Mouse (Mus musculus) embryo, embryonic 11 days (tissue): ENCODE data around the gene Trim25.
A peak's percentile ranks its signal among the peaks of the same experiment; 100 is the strongest.
"Not testable (repeated sequence)": the region's sequence is repeated elsewhere in the genome, so short reads cannot be mapped to it uniquely, and the experiment has no call there.

Experiments
- DNase-seq: peaks from one replicate; pipeline ENCODE4 v3.0.0-alpha.2; 2015

The Trim25 gene

GRCm38 (mm10) chr11:89026117-89026516 is 26.9 kb downstream of the Trim25 start:
- no peak for DNase-seq

GRCm38 (mm10) chr11:89027955-89028361 is 28.8 kb downstream of the Trim25 start:
- no peak for DNase-seq

GRCm38 (mm10) chr11:89028871-89029405 is 29.8 kb downstream of the Trim25 start:
- no peak for DNase-seq

DNA sequence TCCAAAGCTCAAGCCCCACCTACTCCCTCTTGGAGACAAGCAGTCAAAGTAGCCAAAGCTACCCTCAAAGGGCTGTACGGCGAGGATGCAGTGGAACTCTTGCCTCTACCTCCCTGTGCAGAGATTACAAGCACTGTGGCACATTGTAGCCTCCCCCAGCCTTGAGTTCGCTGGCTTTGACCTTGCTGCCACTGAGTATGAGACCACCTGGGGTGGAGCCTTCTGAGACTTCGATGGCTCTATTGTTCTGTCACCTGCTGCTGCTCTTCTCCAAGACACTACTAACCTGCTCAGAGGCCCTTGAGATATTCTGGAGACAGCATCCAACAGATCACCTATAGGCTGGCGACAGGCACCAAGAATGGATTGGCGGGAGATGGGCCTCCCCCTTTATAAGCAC is 31.4 kb downstream of the Trim25 start:
- no peak for DNase-seq

- no peak for DNase-seq
These were observed 32.0 kb downstream of the Trim25 start for GRCm38 (mm10) chr11:89031189-89031588.

DNA sequence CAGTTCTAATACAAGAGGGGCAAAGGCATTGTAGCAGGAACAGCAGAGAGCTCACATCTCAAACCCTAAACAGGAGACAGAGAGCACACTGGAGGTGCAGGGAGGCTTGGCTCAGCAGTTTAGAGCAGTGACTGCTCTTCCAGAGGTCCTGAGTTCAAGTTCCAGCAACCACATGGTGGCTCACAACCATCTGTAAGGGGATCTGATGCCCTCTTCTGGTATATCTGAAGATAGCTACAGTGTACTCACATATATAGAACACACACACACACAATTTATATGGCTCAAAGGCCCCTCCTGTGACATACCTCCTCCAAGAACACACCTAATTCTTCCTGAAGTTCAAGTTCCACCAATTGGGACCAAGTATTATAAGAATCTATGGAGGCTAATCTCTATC is 35.4 kb downstream of the Trim25 start:
- DNase-seq, result no peak

GRCm38 (mm10) chr11:89035552-89035951 is 36.4 kb downstream of the Trim25 start:
- no peak for DNase-seq

- no peak for DNase-seq
These were observed 39.3 kb downstream of the Trim25 start for GRCm38 (mm10) chr11:89038496-89038895.

GRCm38 (mm10) chr11:89039325-89039724 is 40.1 kb downstream of the Trim25 start:
- peak; percentile 69 for DNase-seq

DNA sequence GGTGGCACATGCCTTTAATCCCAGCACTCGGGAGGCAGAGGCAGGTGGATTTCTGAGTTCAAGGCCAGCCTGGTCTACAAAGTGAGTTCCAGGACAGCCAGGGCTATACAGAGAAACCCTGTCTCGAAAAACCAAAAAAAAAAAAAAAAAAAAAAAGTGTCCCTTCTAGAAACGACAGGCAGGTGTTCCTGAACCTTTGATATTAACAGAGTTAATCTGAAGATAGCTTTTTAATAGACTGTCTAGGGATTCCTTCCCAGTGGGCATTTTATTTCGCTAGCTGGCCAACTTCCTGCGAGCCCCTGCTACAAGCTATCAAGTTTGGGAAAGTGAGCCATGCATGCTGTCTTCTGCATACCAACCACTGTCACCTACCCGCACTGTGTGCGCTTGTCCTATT is 41.9 kb downstream of the Trim25 start:
- DNase-seq, result not testable (repeated sequence)

GRCm38 (mm10) chr11:89043046-89043445 is 43.9 kb downstream of the Trim25 start:
- no peak for DNase-seq

DNA sequence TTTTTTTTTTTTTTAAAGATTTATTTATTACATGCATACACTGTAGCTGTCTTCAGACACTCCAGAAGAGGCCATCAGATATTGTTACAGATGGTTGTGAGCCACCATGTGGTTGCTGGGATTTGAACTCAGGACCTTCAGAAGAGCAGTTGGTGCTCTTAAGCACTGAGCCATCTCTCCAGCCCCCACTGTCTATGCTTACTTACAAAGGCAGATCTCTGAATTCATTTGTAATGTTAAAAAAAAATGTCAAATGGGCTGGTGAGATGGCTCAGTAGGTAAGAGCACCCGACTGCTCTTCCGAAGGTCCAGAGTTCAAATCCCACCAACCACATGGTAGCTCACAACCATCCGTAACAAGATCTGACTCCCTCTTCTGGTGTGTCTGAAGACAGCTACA is 46.3 kb downstream of the Trim25 start:
- not testable (repeated sequence) for DNase-seq

- no peak for DNase-seq
These were observed 46.8 kb downstream of the Trim25 start for GRCm38 (mm10) chr11:89046021-89046420.

- DNase-seq, result no peak
These were observed 52.6 kb downstream of the Trim25 start for GRCm38 (mm10) chr11:89051767-89052166.

- no peak for DNase-seq
These were observed 56.9 kb downstream of the Trim25 start for GRCm38 (mm10) chr11:89055931-89056690.

DNA sequence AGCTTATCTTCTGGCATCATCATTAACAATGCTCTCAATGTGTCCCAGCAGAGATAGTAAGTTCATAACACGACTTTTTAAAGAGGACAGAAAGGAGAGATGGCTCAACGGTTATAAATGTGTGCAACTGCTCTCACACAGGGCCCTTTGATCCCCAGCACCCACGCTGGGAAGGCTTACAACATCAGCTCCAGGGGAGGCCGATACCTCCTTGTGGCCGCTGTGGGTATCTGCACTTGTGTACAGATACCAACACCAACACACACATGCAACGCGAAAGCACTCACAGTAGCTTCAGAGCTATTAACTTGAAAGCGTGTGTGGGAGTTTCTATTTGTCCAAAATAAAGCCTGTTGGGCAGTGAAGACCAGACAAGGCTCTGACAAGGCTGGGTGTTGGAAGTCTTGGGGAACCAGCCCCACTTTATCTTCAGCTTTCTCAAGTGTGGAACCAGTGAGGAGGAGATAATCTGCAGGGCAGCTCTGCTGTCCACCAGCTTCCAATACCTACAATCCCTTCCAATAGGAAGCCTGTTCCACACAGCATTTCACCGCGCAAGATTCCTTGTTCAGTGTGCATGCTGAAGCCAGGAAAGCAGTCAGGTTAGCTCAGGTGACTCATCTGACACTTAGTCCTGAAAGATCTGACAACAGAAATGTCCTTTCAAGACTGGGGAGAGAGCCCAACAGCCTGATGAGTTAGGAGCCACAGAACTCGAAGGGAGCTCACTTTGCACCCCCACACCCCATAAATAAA is 59.5 kb downstream of the Trim25 start:
- peak; percentile 31 for DNase-seq

- peak; percentile 57 for DNase-seq
These were observed 60.8 kb downstream of the Trim25 start for GRCm38 (mm10) chr11:89059919-89060422.

GRCm38 (mm10) chr11:89060423-89061089 is 61.4 kb downstream of the Trim25 start:
- DNase-seq, result peak; percentile 95

- no peak for DNase-seq
These were observed 62.2 kb downstream of the Trim25 start for GRCm38 (mm10) chr11:89061362-89061761.

- DNase-seq, result no peak
These were observed 65.1 kb downstream of the Trim25 start for GRCm38 (mm10) chr11:89064312-89064711.

- no peak for DNase-seq
These were observed 66.1 kb downstream of the Trim25 start for GRCm38 (mm10) chr11:89065297-89065696.

GRCm38 (mm10) chr11:89066126-89066525 is 67.0 kb downstream of the Trim25 start:
- DNase-seq, result no peak

DNA sequence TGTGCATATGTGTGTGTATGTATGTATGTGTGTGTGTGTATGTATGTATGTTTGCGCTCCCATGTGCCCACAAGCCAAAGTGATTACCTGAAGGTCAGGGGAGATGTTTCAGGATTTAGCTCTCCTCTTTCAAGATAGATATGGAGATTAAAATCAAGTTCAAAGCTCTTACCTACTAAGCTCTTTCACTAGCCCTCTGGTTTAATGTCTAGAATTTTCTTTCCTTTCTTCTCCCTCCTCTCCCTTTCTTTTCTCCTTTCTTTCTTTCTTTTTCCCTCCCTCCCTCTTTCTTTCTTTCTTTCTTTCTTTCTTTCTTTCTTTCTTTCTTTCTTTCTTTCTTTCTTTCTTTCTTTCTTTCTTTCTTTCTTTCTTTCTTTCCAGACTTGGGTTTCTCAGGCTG is 67.6 kb downstream of the Trim25 start, which contains the start of gene Dgke:
TSS of gene Dgke (minus strand) at position 101 of the 400 bp plus-strand sequence.
- no peak for DNase-seq
